Mouse (Mus musculus) embryo, embryonic 11.5 days (tissue): ENCODE data around the gene R3hdml.

ENCODE experiments used
- DNase-seq: peaks from one replicate; pipeline ENCODE4 v3.0.0-alpha.2; 2012; ENCODE audit warnings: low read depth, low spot score

R3hdml gene

GRCm38 (mm10) chr2:163471710-163472465 lies 20.2 kb upstream of the R3hdml start:
- peak; percentile 16 for DNase-seq

GRCm38 (mm10) chr2:163472466-163472851 lies 19.7 kb upstream of the R3hdml start, which contains the start of gene Fitm2:
Gene Fitm2, minus strand, starts transcription at chr2:163472629.
- DNase-seq: peak; percentile 97

- DNase-seq: no peak
Measured at GRCm38 (mm10) chr2:163480191-163480825, 11.8 kb upstream of the R3hdml start.

- DNase-seq: peak; percentile 22
Measured at GRCm38 (mm10) chr2:163481539-163482029, 10.5 kb upstream of the R3hdml start.

- no peak for DNase-seq
Measured at GRCm38 (mm10) chr2:163487360-163487759, 4.8 kb upstream of the R3hdml start.

GRCm38 (mm10) chr2:163489725-163490291 lies 2.3 kb upstream of the R3hdml start:
- no peak for DNase-seq

- no peak for DNase-seq
Measured at GRCm38 (mm10) chr2:163490656-163491055, 1.5 kb upstream of the R3hdml start.

- DNase-seq: no peak
Measured at GRCm38 (mm10) chr2:163491351-163491750, 767 bp upstream of the R3hdml start.

- no peak for DNase-seq
Measured at GRCm38 (mm10) chr2:163493031-163493430, 913 bp downstream of the R3hdml start.

GRCm38 (mm10) chr2:163493976-163494375 lies 1.9 kb downstream of the R3hdml start:
- DNase-seq: no peak

- DNase-seq: no peak
Measured at GRCm38 (mm10) chr2:163494456-163494855, 2.3 kb downstream of the R3hdml start.

GRCm38 (mm10) chr2:163502219-163502618 lies 10.1 kb downstream of the R3hdml start:
- no peak for DNase-seq

GRCm38 (mm10) chr2:163503191-163503590 lies 11.1 kb downstream of the R3hdml start:
- no peak for DNase-seq

GRCm38 (mm10) chr2:163506300-163507004 lies 14.3 kb downstream of the R3hdml start, which contains the start of gene Hnf4a:
Gene Hnf4a, plus strand, starts transcription at chr2:163506808.
- no peak for DNase-seq

GRCm38 (mm10) chr2:163525761-163526243 lies 33.7 kb downstream of the R3hdml start:
- no peak for DNase-seq

GRCm38 (mm10) chr2:163527497-163527896 lies 35.4 kb downstream of the R3hdml start:
- DNase-seq: no peak

GRCm38 (mm10) chr2:163530418-163530817 lies 38.3 kb downstream of the R3hdml start:
- no peak for DNase-seq

GRCm38 (mm10) chr2:163531917-163532316 lies 39.8 kb downstream of the R3hdml start:
- peak; percentile 48 for DNase-seq

GRCm38 (mm10) chr2:163533226-163533625 lies 41.1 kb downstream of the R3hdml start:
- DNase-seq: no peak

GRCm38 (mm10) chr2:163534958-163535524 lies 42.9 kb downstream of the R3hdml start:
- peak; percentile 80 for DNase-seq

GRCm38 (mm10) chr2:163537443-163537842 lies 45.3 kb downstream of the R3hdml start:
- no peak for DNase-seq
